Mouse (Mus musculus) right cerebral cortex, postnatal 10 days (tissue): ENCODE data around the gene Lrmda.
A peak's percentile ranks its signal among the peaks of the same experiment; 100 is the strongest.

Experiments used
- DNase-seq, 2 experiments: peaks; one replicate each; pipeline ENCODE4 v3.0.0; 2021; ENCODE audit warnings: low spot score in 2 of 2

The Lrmda gene

DNA sequence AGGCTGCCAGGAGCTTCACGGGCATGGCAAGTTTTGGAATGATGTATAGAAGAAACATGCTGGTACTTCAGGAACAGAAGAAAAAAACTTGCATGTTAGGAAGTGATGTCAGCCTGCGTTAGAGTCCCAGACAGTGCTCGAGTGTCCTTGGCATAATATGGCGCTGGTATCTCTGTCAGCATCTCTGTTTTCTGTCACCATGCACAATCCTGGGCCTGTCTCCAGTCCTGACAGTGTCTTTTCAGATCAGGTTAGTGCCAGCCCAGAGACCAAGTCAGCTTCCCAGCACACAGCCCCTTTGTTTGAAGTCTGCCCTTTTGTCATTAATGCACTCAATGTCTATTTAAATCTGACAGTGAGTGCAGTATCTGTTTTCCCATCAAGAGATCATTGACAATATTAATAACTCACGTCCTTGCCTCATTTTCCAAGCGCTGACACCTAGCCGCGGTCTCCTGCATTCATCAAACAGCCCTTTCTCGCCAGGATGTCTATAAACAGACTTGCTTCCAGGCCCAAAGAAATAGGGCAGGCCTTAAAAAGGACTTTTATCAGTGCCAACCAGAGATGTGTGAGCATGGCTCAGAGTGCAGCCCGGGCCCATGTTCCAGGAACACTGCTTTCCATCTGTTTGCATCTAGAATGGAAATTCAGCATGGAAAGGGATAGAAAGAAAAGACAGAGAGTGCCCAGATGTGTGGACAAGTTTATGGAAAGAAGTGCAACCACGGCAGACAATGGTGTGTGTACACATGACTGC lies 1033.5 kb downstream of the Lrmda start:
- DNase-seq: peak; percentile 38 to 58

DNA sequence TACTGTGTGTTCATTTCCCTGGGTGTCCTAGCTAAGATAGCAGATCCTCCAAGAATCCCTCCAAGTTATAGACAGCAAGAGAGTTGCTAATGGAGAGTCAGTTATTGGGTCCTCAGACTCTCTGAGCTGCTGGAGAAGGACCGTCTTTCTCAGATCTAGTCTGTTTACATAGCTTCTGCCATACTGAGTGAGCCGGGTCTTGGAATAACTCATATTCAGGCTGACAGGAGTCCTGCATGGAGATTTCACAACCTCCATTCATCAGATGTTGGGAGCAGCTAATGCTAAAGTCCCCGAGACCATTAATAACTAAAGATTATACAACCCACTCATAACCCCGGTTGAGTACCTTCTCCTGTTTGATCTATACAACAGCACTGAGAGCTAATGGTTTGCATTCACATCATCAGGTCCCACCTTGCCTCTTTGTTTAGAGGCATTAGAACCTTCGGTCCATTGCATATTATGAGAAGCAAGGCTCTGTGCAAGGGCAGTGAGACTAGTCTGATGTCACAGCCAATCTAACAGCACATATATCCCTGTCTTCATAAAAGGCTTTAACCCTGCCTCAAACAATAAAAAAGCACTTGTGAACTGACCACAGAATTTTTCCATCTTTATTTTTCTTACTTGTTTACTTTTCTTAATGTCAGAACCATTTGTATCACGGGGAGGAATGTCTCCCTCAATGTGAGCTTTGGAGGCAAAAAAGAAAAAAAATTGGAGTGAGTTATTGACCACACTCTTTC lies 1037.9 kb downstream of the Lrmda start:
- no peak for DNase-seq

DNA sequence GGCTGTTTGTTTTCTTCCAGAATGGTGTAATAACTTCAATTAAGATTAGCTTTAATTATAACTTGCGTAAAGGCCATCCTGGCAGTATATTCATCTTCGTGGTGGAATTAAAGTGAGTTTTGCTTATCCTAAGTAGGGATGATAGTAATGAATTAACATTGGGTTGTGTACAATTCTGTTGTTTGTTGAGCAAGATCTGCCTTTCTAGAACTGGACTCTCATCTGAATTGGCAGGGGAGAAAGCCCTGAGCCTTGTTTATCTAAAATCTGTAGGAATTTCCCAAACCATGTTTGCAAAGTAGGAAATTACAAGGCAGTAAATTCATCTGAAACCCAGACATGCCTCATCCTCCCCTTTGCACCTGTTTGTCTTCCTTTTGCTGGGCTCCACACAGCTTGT lies 1038.5 kb downstream of the Lrmda start:
- no peak for DNase-seq

DNA sequence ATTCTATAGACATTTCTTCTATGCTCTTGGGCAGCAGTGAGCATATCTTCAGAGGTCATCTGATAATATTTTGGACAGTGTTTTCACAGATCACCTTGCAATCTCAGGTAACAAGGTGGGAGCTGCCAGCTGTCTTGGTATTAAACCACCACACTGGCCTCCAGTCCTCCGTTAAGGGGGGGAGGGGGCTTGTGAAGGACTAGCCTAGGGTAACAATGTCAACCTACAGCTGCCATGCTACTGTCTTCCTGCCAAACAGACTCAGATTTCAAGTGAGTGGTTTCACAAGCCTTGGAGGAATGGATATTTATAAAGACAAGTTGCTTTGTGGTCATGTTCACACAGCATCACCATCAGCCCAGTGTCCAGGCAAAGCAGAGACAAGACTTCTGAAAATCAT lies 1059.2 kb downstream of the Lrmda start:
- no peak for DNase-seq

DNA sequence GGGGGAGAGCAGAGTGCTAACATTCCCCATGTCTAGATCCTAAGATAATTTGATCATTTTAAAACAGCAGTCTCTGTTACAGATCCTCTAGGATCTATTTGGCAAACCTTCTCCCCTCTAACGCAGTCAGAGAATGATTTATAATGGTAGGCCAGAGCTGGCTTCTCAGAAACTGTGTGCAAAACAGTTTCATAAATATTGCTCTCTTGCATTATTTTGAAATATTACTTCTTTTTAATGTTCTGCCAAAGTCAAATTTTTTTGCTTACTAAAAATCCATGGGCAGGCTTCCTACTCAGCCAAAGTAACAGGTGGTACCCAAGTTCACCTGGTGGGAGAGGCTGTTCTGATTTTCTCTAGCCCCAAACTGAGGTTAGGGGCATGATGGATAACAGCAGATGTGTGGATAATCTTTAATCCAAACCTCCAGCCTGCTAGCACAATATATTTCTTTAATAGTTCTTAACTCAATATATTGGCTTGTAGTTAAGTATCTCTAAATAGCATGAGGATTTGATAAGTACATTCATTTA lies 1064.8 kb downstream of the Lrmda start:
- no peak for DNase-seq

DNA sequence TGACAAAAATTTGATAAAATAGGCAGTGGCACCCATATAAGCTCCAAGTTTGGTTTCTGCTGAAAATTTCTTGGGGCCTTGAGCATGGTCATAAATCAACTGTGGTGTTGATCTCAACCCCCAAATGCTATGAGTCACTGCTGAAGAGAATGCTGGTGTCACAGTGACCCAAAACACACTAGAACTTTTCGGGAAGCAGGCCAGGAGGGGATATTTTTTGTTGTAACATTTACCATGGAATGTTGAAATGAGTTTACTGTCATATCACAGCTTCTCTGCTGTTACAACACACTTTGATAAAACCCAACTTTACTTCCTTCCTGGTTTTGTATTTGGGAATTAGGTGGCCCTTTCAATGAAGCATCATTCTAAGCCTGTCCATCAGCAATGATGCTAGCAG lies 1065.3 kb downstream of the Lrmda start:
- DNase-seq: no peak

DNA sequence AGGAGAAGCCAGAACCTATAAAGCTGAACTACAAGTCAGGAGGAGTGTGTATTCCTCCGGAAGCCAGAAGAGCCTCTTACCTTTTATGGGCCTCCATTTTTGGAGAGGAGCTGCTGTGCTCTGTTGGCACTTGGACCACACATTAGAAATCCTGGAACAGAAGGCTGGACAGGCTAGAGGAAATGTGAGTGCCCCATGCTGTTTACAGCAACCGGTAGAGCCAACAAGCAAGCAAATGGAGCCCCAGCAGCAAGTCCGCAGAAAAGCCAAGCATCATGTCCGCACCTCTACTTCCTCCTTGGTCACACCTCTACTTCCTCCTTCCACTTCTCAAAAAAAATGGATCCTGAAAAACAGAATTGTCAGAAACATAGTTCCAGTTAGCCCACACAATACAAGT lies 1073.8 kb downstream of the Lrmda start:
- no peak for DNase-seq

DNA sequence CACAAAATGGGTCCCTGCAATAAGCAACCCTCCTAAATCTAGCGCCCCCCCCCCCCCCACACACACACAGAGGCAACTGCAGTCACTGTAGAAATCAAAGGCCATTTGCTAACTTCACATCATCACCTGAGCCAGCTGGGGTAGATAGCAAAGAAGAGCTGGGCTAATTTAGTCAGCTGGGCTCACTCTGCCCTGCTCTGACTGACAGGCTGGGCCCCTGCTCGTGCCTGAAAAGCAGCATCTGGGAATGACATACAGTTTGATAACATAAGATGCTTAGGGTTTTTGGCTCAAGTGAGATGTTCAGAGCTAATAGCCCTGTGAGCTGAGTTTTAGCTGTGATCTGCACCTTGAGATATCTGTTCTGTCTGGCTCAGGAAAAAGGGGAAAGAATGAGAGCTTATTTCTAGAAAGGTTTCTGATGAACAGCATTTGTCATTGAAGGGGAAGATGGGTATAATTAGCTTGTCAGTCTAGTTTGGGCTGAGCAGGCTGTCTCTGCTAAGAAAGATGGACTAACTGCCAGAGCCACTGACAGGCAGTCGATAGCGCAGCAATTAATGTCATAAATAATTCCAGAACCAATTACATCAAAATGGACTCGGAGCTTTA lies 1075.1 kb downstream of the Lrmda start:
- DNase-seq: no peak

DNA sequence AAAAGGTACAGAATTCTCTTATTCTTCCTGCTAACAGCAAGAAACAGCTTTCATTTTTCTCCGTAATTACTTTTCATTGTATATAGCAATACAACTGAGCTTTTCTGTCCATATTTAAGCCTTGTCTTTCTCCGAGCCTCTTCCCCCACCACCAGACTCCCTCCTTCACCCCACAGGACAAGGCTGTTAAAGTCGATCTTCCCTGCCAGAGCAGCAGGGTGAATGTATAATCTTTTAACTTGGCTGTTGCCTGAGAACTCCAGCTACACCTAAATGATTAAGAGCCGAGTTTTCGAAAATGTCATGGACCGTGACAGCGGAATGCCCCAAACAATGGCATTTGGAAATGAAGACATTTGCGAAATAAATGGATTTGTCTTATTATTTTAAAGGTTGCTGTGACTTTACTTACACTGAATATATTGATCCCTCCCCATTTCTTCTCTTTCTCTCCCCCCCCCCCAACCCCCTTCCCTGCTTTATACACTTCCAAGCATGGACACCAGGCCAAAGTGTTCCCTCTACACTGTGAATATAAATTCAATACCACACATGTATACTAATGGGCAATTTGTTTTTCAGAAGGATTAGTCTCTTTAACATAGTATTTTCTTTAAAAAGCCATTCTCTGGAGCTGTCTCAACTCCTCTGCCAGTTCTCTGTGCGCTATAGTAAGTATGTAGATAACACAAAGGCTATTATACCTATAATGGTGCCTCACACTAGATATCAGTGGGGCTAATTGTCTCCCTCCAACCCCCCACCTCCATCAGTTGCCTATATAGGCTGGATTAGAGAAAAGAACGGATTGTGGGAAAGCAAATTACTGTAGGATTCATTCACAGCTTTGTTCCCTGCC lies 1075.9 kb downstream of the Lrmda start:
- DNase-seq: no peak

DNA sequence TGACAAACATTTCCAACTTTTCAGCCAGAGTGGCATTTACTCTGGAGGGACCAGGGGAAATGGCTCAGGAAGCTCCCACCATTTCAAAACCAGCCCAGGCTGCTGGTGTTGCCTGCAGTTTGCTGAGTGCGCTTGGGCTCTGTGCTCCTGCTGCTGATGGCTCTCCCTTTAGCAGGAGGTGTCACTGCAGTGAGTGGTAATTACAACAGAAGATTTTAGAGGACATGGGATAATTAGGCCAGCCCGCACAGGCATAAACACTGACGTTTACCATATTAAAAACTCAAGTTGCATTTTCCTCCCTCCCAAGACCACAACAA lies 1076.5 kb downstream of the Lrmda start:
- DNase-seq: no peak

DNA sequence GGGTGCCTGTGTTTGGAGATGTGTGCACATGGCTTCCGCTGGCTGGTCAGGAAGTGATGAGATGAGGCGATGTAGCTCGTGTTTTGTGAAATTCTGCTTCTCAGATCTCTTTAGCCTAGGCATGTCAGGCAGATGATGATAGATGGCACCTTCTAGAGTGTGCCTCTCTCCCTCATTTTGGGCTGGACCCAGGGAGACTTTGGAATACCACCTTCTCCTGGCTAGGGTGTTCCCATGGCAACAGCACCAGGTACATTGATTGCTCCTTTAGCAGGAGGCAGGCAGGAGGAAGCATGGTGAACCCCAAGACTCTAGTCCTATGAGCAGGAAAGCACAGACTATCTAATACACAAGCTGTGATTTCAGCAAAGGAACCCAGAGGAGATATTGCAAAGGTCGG lies 1076.9 kb downstream of the Lrmda start:
- DNase-seq: peak in 1 of 2 experiments; percentile 25
